Mouse (Mus musculus): ENCODE results near the gene Uqcr10.

GRCm38 (mm10) chr11:4730913-4731312 is 26.8 kb upstream of the Uqcr10 start:
- TF ChIP-seq CTCF (IDR thresholded peaks at IDR 0.05; ENCODE audit: insufficient read depth, low read depth, low read length) (no peak), POLR2A (IDR thresholded peaks at IDR 0.05; ENCODE audit: insufficient read depth, low read depth, low read length) (no peak)

All from olfactory bulb, adult 2 months (tissue).